Mouse (Mus musculus): ENCODE measurements around the gene Hspa1a.
"Not testable (repeated sequence)": the region's sequence is repeated elsewhere in the genome, so short reads cannot be mapped to it uniquely, and the experiment has no call there.

The Hspa1a gene

GRCm38 (mm10) chr17:35001452-35002152, 29.6 kb upstream of the Hspa1a start:
- no peak for DNase-seq (ENCODE audit: low spot score in 2 of 2)

GRCm38 (mm10) chr17:35000717-35001451, 28.9 kb upstream of the Hspa1a start, which contains the start of gene Vars:
Gene Vars, plus strand, starts transcription at chr17:35000987.
- peak; percentile 72 to 85 for DNase-seq (ENCODE audit: low spot score in 2 of 2)

GRCm38 (mm10) chr17:34999871-35000716, 28.1 kb upstream of the Hspa1a start:
- not testable (repeated sequence) for DNase-seq (ENCODE audit: low spot score in 2 of 2)

- DNase-seq (ENCODE audit: low spot score in 2 of 2): no peak
Measured at GRCm38 (mm10) chr17:34998526-34999430, 26.8 kb upstream of the Hspa1a start.

GRCm38 (mm10) chr17:34997142-34997483, 25.2 kb upstream of the Hspa1a start:
- DNase-seq (ENCODE audit: low spot score in 2 of 2): no peak

GRCm38 (mm10) chr17:34996411-34997141, 24.6 kb upstream of the Hspa1a start:
- DNase-seq (ENCODE audit: low spot score in 2 of 2): no peak

GRCm38 (mm10) chr17:34995927-34996326, 24.0 kb upstream of the Hspa1a start:
- not testable (repeated sequence) for DNase-seq (ENCODE audit: low spot score in 2 of 2)

- not testable (repeated sequence) for DNase-seq (ENCODE audit: low spot score in 2 of 2)
Measured at GRCm38 (mm10) chr17:34995192-34995591, 23.2 kb upstream of the Hspa1a start.

- no peak for DNase-seq (ENCODE audit: low spot score in 2 of 2)
Measured at GRCm38 (mm10) chr17:34994751-34995150, 22.8 kb upstream of the Hspa1a start.

GRCm38 (mm10) chr17:34984218-34984617, 12.3 kb upstream of the Hspa1a start:
- DNase-seq (ENCODE audit: low spot score in 2 of 2): no peak

- no peak for DNase-seq (ENCODE audit: low spot score in 2 of 2)
Measured at GRCm38 (mm10) chr17:34982328-34982727, 10.4 kb upstream of the Hspa1a start.

GRCm38 (mm10) chr17:34981690-34982180, 9.8 kb upstream of the Hspa1a start, which contains the start of gene Lsm2:
Gene Lsm2, plus strand, starts transcription at chr17:34981862.
- DNase-seq (ENCODE audit: low spot score in 2 of 2): peak; percentile 58 to 81

- DNase-seq (ENCODE audit: low spot score in 2 of 2): no peak
Measured at GRCm38 (mm10) chr17:34980655-34981054, 8.7 kb upstream of the Hspa1a start.

GRCm38 (mm10) chr17:34979631-34980030, 7.7 kb upstream of the Hspa1a start:
- no peak for DNase-seq (ENCODE audit: low spot score in 2 of 2)

- DNase-seq (ENCODE audit: low spot score in 2 of 2): no peak
Measured at GRCm38 (mm10) chr17:34978239-34978638, 6.3 kb upstream of the Hspa1a start.

GRCm38 (mm10) chr17:34977000-34977399, 5.0 kb upstream of the Hspa1a start:
- no peak for DNase-seq (ENCODE audit: low spot score in 2 of 2)

GRCm38 (mm10) chr17:34975581-34976492, 3.9 kb upstream of the Hspa1a start:
- no peak for DNase-seq (ENCODE audit: low spot score in 2 of 2)

- not testable (repeated sequence) for DNase-seq (ENCODE audit: low spot score in 2 of 2)
Measured at GRCm38 (mm10) chr17:34971694-34972068, 275 bp downstream of the Hspa1a start.

GRCm38 (mm10) chr17:34970850-34971249, 1.1 kb downstream of the Hspa1a start:
- DNase-seq (ENCODE audit: low spot score in 2 of 2): not testable (repeated sequence)
